Mouse (Mus musculus) CH12.LX (cell line): Measurements from ENCODE around the gene Gdpd1. TPM values are rescaled to one million over a fixed set of nuclear protein-coding genes. Genes with fewer than 3 reads are reported as not detected.

Experiments
- DNase-seq: peaks from one replicate; pipeline ENCODE4 v3.0.0-alpha.2; 2013; ENCODE audit errors: extremely low read depth
- H3K27ac ChIP-seq: 2 replicates; pipeline ENCODE4 v1.5.1; 2012; ENCODE audit warnings: low read depth, mild to moderate bottlenecking, control low read depth, moderate library complexity; ENCODE audit not compliant: insufficient read depth
- H3K27me3 ChIP-seq: replicated peaks from 2 replicates; pipeline ENCODE3; 2012; ENCODE audit warnings: inconsistent platforms
- H3K36me3 ChIP-seq, 2 experiments: replicated peaks in 1 of 2; 2 replicates each; pipeline versions ENCODE3 to v1.6.1; 2012; ENCODE audit warnings: inconsistent platforms in 1 of 2, low read length in 1 of 2, mild to moderate bottlenecking in 1 of 2, mixed read lengths in 1 of 2, moderate library complexity in 1 of 2; ENCODE audit not compliant: control insufficient read depth in 1 of 2, insufficient read depth in 1 of 2
- H3K4me1 ChIP-seq, 2 experiments: 2 replicates each; pipeline ENCODE4 v1.6.1; 2012; ENCODE audit warnings: inconsistent platforms in 1 of 2, moderate library complexity in 1 of 2; ENCODE audit not compliant: insufficient read depth in 2 of 2, control insufficient read depth in 1 of 2
- H3K4me2 ChIP-seq: 2 replicates; pipeline ENCODE4 v1.6.1; 2012; ENCODE audit warnings: low read depth, mild to moderate bottlenecking, control low read depth; ENCODE audit not compliant: poor library complexity, insufficient read depth, severe bottlenecking
- H3K4me3 ChIP-seq, 3 experiments: fragments of 150-350 bp in 1 of 3; sonication (generic) in 1 of 3; replicated peaks in 1 of 3; 2 replicates each; pipeline versions ENCODE3 to v1.5.1; 2011 to 2012; ENCODE audit warnings: low read depth in 2 of 3, low read length in 2 of 3, mild to moderate bottlenecking in 2 of 3, moderate library complexity in 2 of 3, control low read depth in 1 of 3, improper control_type of control experiment in 1 of 3, inconsistent platforms in 1 of 3, mixed read lengths in 1 of 3; ENCODE audit not compliant: poor library complexity in 1 of 3
- H3K79me2 ChIP-seq: replicated peaks from 2 replicates; pipeline ENCODE4 v1.6.1; 2012; ENCODE audit warnings: mild to moderate bottlenecking, moderate library complexity; ENCODE audit not compliant: control insufficient read depth, poor library complexity, insufficient read depth, severe bottlenecking; ENCODE audit errors: extremely low read depth
- H3K9ac ChIP-seq: 2 replicates; pipeline ENCODE4 v1.6.1; 2012; ENCODE audit warnings: low read depth, mild to moderate bottlenecking, control low read depth, moderate library complexity; ENCODE audit not compliant: insufficient read depth
- H3K9me3 ChIP-seq: replicated peaks from 2 replicates; pipeline ENCODE3; 2012; ENCODE audit warnings: low read length, inconsistent platforms, mixed read lengths
- BHLHE40 ChIP-seq: IDR thresholded peaks from 2 replicates; pipeline ENCODE4 v1.6.1; 2011; ENCODE audit warnings: mild to moderate bottlenecking, low read depth, low read length, improper control_type of control experiment
- CHD1 ChIP-seq: IDR thresholded peaks from 2 replicates; pipeline ENCODE4 v1.6.1; 2012; ENCODE audit warnings: low read depth, low read length, improper control_type of control experiment, inconsistent platforms
- CHD2 ChIP-seq: IDR thresholded peaks from 2 replicates; pipeline ENCODE4 v1.6.1; 2011; ENCODE audit warnings: low read length, improper control_type of control experiment
- CTCF ChIP-seq, 2 experiments: IDR thresholded peaks in 1 of 2; conservative IDR thresholded peaks in 1 of 2; 2 replicates each; pipeline ENCODE4 v1.5.1; 2011 to 2012; ENCODE audit warnings: low read depth in 2 of 2, low read length in 2 of 2, improper control_type of control experiment in 1 of 2, inconsistent platforms in 1 of 2, mild to moderate bottlenecking in 1 of 2, moderate library complexity in 1 of 2
- E2F4 ChIP-seq: IDR thresholded peaks from 2 replicates; pipeline ENCODE4 v1.6.1; 2011; ENCODE audit warnings: low read depth, low read length, improper control_type of control experiment; ENCODE audit not compliant: insufficient replicate concordance
- ELF1 ChIP-seq: IDR thresholded peaks from 2 replicates; pipeline ENCODE4 v1.6.1; 2014; ENCODE audit warnings: low read depth, mild to moderate bottlenecking, inconsistent platforms, low read length, improper control_type of control experiment
- HCFC1 ChIP-seq: IDR thresholded peaks from 2 replicates; pipeline ENCODE4 v1.6.1; 2012; ENCODE audit warnings: low read depth, mild to moderate bottlenecking, inconsistent platforms, low read length, improper control_type of control experiment
- IRF4 ChIP-seq: IDR thresholded peaks from 2 replicates; pipeline ENCODE4 v1.6.1; 2014; ENCODE audit warnings: low read depth, mild to moderate bottlenecking, inconsistent platforms, low read length, improper control_type of control experiment
- KAT2A ChIP-seq: IDR thresholded peaks from 2 replicates; pipeline ENCODE4 v1.6.1; 2012; ENCODE audit warnings: low read length, improper control_type of control experiment, inconsistent platforms; ENCODE audit not compliant: insufficient replicate concordance
- MAFK ChIP-seq: IDR thresholded peaks from 2 replicates; pipeline ENCODE4 v1.6.1; 2011; ENCODE audit warnings: low read length, improper control_type of control experiment; ENCODE audit not compliant: insufficient replicate concordance
- MAX ChIP-seq: IDR thresholded peaks from 2 replicates; pipeline ENCODE4 v1.6.1; 2011; ENCODE audit warnings: low read length, improper control_type of control experiment
- MAZ ChIP-seq: IDR thresholded peaks from 2 replicates; pipeline ENCODE4 v1.6.1; 2012; ENCODE audit warnings: low read depth, mild to moderate bottlenecking, inconsistent platforms, low read length, improper control_type of control experiment, moderate library complexity
- MEF2A ChIP-seq: IDR thresholded peaks from 2 replicates; pipeline ENCODE4 v1.6.1; 2014; ENCODE audit warnings: low read depth, mild to moderate bottlenecking, inconsistent platforms, low read length, improper control_type of control experiment, borderline replicate concordance
- MXI1 ChIP-seq: IDR thresholded peaks from 2 replicates; pipeline ENCODE4 v1.6.1; 2011; ENCODE audit warnings: mild to moderate bottlenecking, low read depth, low read length, improper control_type of control experiment
- MYC ChIP-seq: IDR thresholded peaks from 2 replicates; pipeline ENCODE4 v1.6.1; 2011; ENCODE audit warnings: low read depth, mild to moderate bottlenecking, improper control_type of control experiment, low read length
- NELFE ChIP-seq: IDR thresholded peaks from 2 replicates; pipeline ENCODE4 v1.6.1; 2011; ENCODE audit warnings: low read depth, low read length, improper control_type of control experiment
- NRF1 ChIP-seq: IDR thresholded peaks from 2 replicates; pipeline ENCODE4 v1.6.1; 2014; ENCODE audit warnings: low read depth, mild to moderate bottlenecking, inconsistent platforms, low read length, improper control_type of control experiment, moderate library complexity
- PAX5 ChIP-seq: IDR thresholded peaks from 2 replicates; pipeline ENCODE4 v1.6.1; 2012; ENCODE audit warnings: low read length, inconsistent platforms, mixed read lengths
- RAD21 ChIP-seq: IDR thresholded peaks from 2 replicates; pipeline ENCODE4 v1.6.1; 2011; ENCODE audit warnings: low read depth, mild to moderate bottlenecking, low read length, improper control_type of control experiment, moderate library complexity
- RCOR1 ChIP-seq: conservative IDR thresholded peaks from 2 replicates; pipeline ENCODE4 v1.6.1; 2012; ENCODE audit warnings: low read depth, mild to moderate bottlenecking, inconsistent platforms, low read length, improper control_type of control experiment
- SIN3A ChIP-seq: IDR thresholded peaks from 2 replicates; pipeline ENCODE4 v1.6.1; 2012; ENCODE audit warnings: low read length, improper control_type of control experiment, inconsistent platforms
- TCF12 ChIP-seq: IDR thresholded peaks from 2 replicates; pipeline ENCODE4 v1.6.1; 2014; ENCODE audit warnings: low read depth, mild to moderate bottlenecking, inconsistent platforms, low read length, improper control_type of control experiment
- UBTF ChIP-seq: IDR thresholded peaks from 2 replicates; pipeline ENCODE4 v1.6.1; 2012; ENCODE audit warnings: low read depth, mild to moderate bottlenecking, inconsistent platforms, low read length, improper control_type of control experiment, moderate library complexity
- USF1 ChIP-seq: IDR thresholded peaks from 2 replicates; pipeline ENCODE4 v1.6.1; 2014; ENCODE audit warnings: low read depth, mild to moderate bottlenecking, inconsistent platforms, low read length, improper control_type of control experiment
- USF2 ChIP-seq: conservative IDR thresholded peaks from 2 replicates; pipeline ENCODE4 v1.6.1; 2011; ENCODE audit warnings: low read depth, low read length, improper control_type of control experiment
- ZC3H11A ChIP-seq: IDR thresholded peaks from 2 replicates; pipeline ENCODE4 v1.6.1; 2012; ENCODE audit warnings: low read depth, mild to moderate bottlenecking, inconsistent platforms, low read length, improper control_type of control experiment
- ZMIZ1 ChIP-seq: IDR thresholded peaks from 2 replicates; pipeline ENCODE4 v1.6.1; 2012; ENCODE audit warnings: low read depth, mild to moderate bottlenecking, inconsistent platforms, low read length, improper control_type of control experiment
- ZNF384 ChIP-seq: IDR thresholded peaks from 2 replicates; pipeline ENCODE4 v1.6.1; 2012; ENCODE audit warnings: low read depth, low read length, improper control_type of control experiment, inconsistent platforms
- dilution Hi-C: fragments of 300-500 bp; cut with MboI; formaldehyde crosslinking; loops from 2 replicates; pipeline ENCODE4 v1.14.3; 2020; ENCODE audit warnings: low sequenced_read_pairs; ENCODE audit not compliant: extremely low pct_unique_long_range_greater_than_20kb, extremely low pct_ligation_motif_present
- in situ Hi-C: fragments of 300-500 bp; cut with MboI; formaldehyde crosslinking; loops from 3 replicates; pipeline ENCODE4 v1.14.3; 2019; ENCODE audit warnings: low sequenced_read_pairs, low pct_ligation_motif_present, low pct_unique_long_range_greater_than_20kb, mixed read lengths
- polyA plus RNA-seq: library from polyadenylated mRNA; unstranded; fragments of >175 nt; gene quantifications from 2 replicates; pipeline ENCODE4 v1.2.1, GENCODE M21; 2012; ENCODE audit warnings: low read depth; ENCODE audit not compliant: insufficient read length
- total RNA-seq, 2 experiments: library from RNA; depleted of rRNA; stranded (reverse); fragments of 300-350 nt in 1 of 2; fragments of >200 nt in 1 of 2; gene quantifications; 2 replicates each; pipeline ENCODE4 v1.2.3; 2012 to 2014

Gene Gdpd1
- total and polyA plus RNA-seq, 3 experiments: 2.3 to 3.9 (median 2.7) TPM

DNA sequence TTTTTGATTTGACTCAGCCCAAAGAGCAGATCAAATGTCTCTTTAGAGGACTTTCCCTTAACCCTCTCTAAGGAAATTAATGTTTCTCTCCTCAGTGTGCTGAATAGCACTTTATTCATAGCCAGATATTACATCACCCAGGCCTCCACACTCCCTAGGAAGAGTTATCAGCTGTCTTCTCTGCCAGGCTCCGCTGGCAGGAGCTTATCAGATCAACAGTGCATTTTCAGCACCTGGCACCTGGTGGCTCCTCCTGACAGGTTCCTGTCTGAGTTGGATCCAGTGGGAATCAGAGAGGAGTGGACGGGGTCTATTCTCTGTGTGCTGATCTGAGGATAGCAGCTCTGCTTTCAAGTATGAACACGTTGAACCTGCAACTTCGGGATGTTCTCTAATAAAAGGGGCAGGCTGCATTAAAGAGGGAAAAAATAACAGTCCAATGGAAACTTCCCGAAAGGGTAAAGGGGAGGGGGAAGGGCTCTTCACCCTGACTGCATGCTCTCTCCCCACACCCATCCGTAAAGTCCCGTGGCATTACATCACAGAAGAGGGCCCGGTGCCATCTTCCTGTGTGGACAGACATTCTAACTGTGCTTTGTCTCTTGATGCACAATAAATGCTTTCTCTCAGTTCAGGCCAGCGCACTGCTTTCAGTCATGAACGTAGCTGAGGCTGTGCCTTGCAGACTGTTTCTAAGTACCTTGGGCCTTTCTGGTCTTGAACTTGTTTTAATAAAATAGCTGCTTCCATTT, 71.6 kb downstream of the Gdpd1 start:
- DNase-seq: no peak
- Histone ChIP-seq H3K27ac (no peak overlapping the region), H3K9me3 (no peaks in the 10 kb centered on the region)

DNA sequence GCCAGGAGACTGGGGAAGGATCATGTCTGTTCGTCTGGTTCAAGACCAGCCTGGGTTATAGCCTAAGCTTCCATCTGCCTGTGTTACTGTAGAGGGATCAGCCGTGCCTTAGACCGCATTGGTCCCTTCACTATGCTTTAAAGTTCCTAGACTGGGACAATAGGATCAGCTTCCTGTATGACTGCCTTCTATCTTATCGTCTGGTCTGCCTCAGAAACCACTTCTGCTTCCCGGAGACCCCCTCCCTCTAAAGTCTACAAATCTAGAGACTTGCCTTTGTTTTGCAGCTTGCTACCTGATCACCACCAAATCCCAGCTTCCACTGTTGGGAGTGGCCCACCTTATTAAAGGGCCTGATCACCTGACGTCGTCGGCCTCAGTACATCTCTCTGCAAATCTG, 72.6 kb downstream of the Gdpd1 start:
- Histone ChIP-seq H3K4me3 (no peak overlapping the region), H3K27ac (no peak overlapping the region), H3K9ac (no peak overlapping the region), H3K36me3 (no peaks in the 10 kb centered on the region), H3K9me3 (no peaks in the 10 kb centered on the region), H3K4me1 (peaks cover 0 to 16% of the 10 kb centered on the region in 2 experiments; a peak in 2 of 4 replicates), H3K79me2 (no peaks in the 10 kb centered on the region), H3K27me3 (peaks cover 2% of the 10 kb centered on the region), H3K4me2 (no peak overlapping the region)
- in situ Hi-C loops (loop anchor here (10.0 kb wide), 3 partner anchors 96 to 426 kb away; no protein-coding TSS in a partner anchor), dilution Hi-C loops (no loop called here)
- no peak for TF ChIP-seq RCOR1
- no peak for TF ChIP-seq HCFC1
- TF ChIP-seq E2F4: no peak
- TF ChIP-seq MXI1: no peak
- TF ChIP-seq ZMIZ1: no peak
- no peak for TF ChIP-seq MAZ
- TF ChIP-seq USF2: no peak
- no peak for TF ChIP-seq ZC3H11A
- TF ChIP-seq CTCF (conservative IDR thresholded peaks at IDR 0.05 in 1 of 2, IDR thresholded peaks at IDR 0.05 in 1 of 2; ENCODE audit: low read depth in 2 of 2, low read length in 2 of 2): no peak
- TF ChIP-seq MYC: no peak
- no peak for TF ChIP-seq CHD1
- TF ChIP-seq ELF1: no peak
- TF ChIP-seq IRF4: no peak
- no peak for TF ChIP-seq MAFK
- TF ChIP-seq ZNF384: no peak
- DNase-seq: no peak

More for the DNA sequence above, 71.6 kb downstream of the Gdpd1 start:
- peaks cover 0 to 13% of the 10 kb centered on the region in 2 experiments; a peak in 2 of 4 replicates for H3K4me1 ChIP-seq
- TF ChIP-seq KAT2A: no peak
- TF ChIP-seq RAD21: no peak
- TF ChIP-seq NRF1: no peak
- no peak for TF ChIP-seq NELFE
- TF ChIP-seq UBTF: no peak
- no peak for TF ChIP-seq MEF2A
- no peak for TF ChIP-seq CHD2
- TF ChIP-seq TCF12: no peak
- no peak for TF ChIP-seq PAX5
- TF ChIP-seq MAX: no peak
- no peak for TF ChIP-seq MAZ
- no peak for TF ChIP-seq SIN3A
- no peak for TF ChIP-seq USF1
- no peak for TF ChIP-seq BHLHE40
- TF ChIP-seq, all 38 proteins: peak for 0
- Histone ChIP-seq H3K9ac (no peak overlapping the region), H3K4me2 (no peak overlapping the region), H3K4me3 (no peak overlapping the region), H3K27me3 (peaks cover 2% of the 10 kb centered on the region), H3K36me3 (no peaks in the 10 kb centered on the region), H3K79me2 (no peaks in the 10 kb centered on the region)
- in situ Hi-C loops (loop anchor here (10.0 kb wide), 3 partner anchors 97 to 427 kb away; no protein-coding TSS in a partner anchor), dilution Hi-C loops (no loop called here)
